Mouse (Mus musculus) embryo, embryonic 11.5 days (tissue): Measurements from ENCODE around the gene Phyhd1.
A peak's percentile ranks its signal among the peaks of the same experiment; 100 is the strongest.

ENCODE experiments used
- DNase-seq: peaks from one replicate; pipeline ENCODE4 v3.0.0-alpha.2; 2012; ENCODE audit warnings: low read depth, low spot score

Phyhd1 gene

GRCm38 (mm10) chr2:30256616-30257350 lies 9.2 kb upstream of the Phyhd1 start:
- no peak for DNase-seq

GRCm38 (mm10) chr2:30257699-30258460 lies 8.1 kb upstream of the Phyhd1 start:
- no peak for DNase-seq

- DNase-seq = no peak
These were observed 7.4 kb upstream of the Phyhd1 start for GRCm38 (mm10) chr2:30258600-30258999.

- DNase-seq = no peak
These were observed 6.6 kb upstream of the Phyhd1 start for GRCm38 (mm10) chr2:30259131-30260064.

- DNase-seq = no peak
These were observed 4.8 kb upstream of the Phyhd1 start for GRCm38 (mm10) chr2:30261064-30261736.

GRCm38 (mm10) chr2:30261921-30262839 lies 3.8 kb upstream of the Phyhd1 start:
- no peak for DNase-seq

- DNase-seq = no peak
These were observed 3.1 kb upstream of the Phyhd1 start for GRCm38 (mm10) chr2:30262840-30263441.

GRCm38 (mm10) chr2:30263811-30264210 lies 2.2 kb upstream of the Phyhd1 start:
- DNase-seq = no peak

- no peak for DNase-seq
These were observed 1.1 kb upstream of the Phyhd1 start for GRCm38 (mm10) chr2:30264671-30265519.

GRCm38 (mm10) chr2:30266392-30266941 lies 464 bp downstream of the Phyhd1 start:
- DNase-seq = no peak

- no peak for DNase-seq
These were observed 1.5 kb downstream of the Phyhd1 start for GRCm38 (mm10) chr2:30267466-30267865.

- no peak for DNase-seq
These were observed 2.4 kb downstream of the Phyhd1 start for GRCm38 (mm10) chr2:30268371-30268770.

- no peak for DNase-seq
These were observed 3.4 kb downstream of the Phyhd1 start for GRCm38 (mm10) chr2:30269241-30269990.

- peak; percentile 52 for DNase-seq
These were observed 4.1 kb downstream of the Phyhd1 start for GRCm38 (mm10) chr2:30270134-30270533.

- DNase-seq = no peak
These were observed 14.7 kb downstream of the Phyhd1 start, which contains the start of gene Gm28038 for GRCm38 (mm10) chr2:30280743-30281142. Gm28038 (plus strand) TSS chr2:30281043.

- no peak for DNase-seq
These were observed 15.6 kb downstream of the Phyhd1 start for GRCm38 (mm10) chr2:30281651-30282050.

- DNase-seq = no peak
These were observed 17.2 kb downstream of the Phyhd1 start for GRCm38 (mm10) chr2:30283193-30283592.

- DNase-seq = no peak
These were observed 19.0 kb downstream of the Phyhd1 start for GRCm38 (mm10) chr2:30285004-30285403.
